In the genomic region with DNA sequence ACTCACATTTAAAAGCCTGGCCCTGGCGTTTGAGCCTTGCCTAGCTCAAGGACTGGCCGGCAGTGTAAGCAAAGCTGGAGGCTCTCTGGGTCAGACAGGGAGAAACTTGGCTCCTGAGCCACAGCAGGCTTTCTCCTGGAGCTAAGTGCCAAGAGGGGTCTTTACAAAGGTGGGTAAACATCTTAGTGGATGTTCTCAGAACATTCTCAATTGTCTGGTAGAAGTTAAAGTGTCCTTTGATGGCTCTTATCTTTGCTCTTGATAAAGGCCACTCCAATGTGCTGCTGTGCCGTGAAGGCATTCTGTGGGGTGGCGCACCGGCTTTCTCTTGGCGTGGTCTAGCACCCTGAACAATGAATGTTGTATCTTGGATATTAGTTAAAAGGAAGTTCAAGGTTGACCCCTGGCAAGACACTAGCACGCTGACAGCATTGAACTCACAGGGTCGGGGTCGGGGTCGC, we compare ENCODE assay signal across 9 mouse cellular contexts. TPM values are rescaled to one million over a fixed set of nuclear protein-coding genes. Genes with fewer than 3 reads are reported as not detected.
DNase-seq lines count a peak whose midpoint lies in the region; ATAC-seq lines count a peak whose summit lies in the region.
"Had no signal": no experiment of that assay in that cellular context is flagged by ENCODE, and none has a peak within 500 bp of the region (broad histone marks: within the 10 kb centered on the region; RNA-seq: fewer than 3 reads in every experiment).

No protein-coding gene starts in this region.

- no peaks in the 10 kb centered on the region for H3K36me3 ChIP-seq in forebrain, embryonic 13.5 days (ENCODE audit: poor library complexity, severe bottlenecking)
- peaks cover 37% of the 10 kb centered on the region for H3K36me3 ChIP-seq in liver, embryonic 12.5 days
- no peaks in the 10 kb centered on the region for H3K36me3 ChIP-seq in neural tube, embryonic 14.5 days (ENCODE audit: control insufficient read depth, insufficient read depth, low read length)

- DNase-seq in kidney, adult 9 months: peak; percentile 38
- no peak for DNase-seq in kidney, adult 11 months
- no peak for DNase-seq in gastrocnemius, postnatal 14 days
- no peak for DNase-seq in adrenal gland, postnatal 10 days

- no peaks in the 10 kb centered on the region for H3K9me3 ChIP-seq in forebrain, embryonic 13.5 days (replicated peaks)
- no peaks in the 10 kb centered on the region for H3K9me3 ChIP-seq in liver, embryonic 12.5 days (replicated peaks)
- H3K9me3 ChIP-seq in neural tube, embryonic 14.5 days (ENCODE audit: control insufficient read depth, low read length): no peaks in the 10 kb centered on the region

- ATAC-seq in forebrain, embryonic 13.5 days: no peak
- ATAC-seq in liver, embryonic 12.5 days: no peak
- no peak for ATAC-seq in neural tube, embryonic 14.5 days (ENCODE audit: low read depth)
- ATAC-seq in monocyte, adult 5-6 weeks (replicated peaks; ENCODE audit: insufficient number of reproducible peaks, low FRiP score, low TSS enrichment, poor library complexity, severe bottlenecking): no peak
- ATAC-seq: Patski had no signal

- peak overlapping the region; percentile 88 for H3K4me2 ChIP-seq in forebrain, embryonic 13.5 days
- peak overlapping the region; percentile 86 for H3K4me2 ChIP-seq in liver, embryonic 12.5 days
- H3K4me2 ChIP-seq in neural tube, embryonic 14.5 days (ENCODE audit: low read depth, low read length): peak overlapping the region; percentile 84

- no peak overlapping the region for H3K9ac ChIP-seq in forebrain, embryonic 13.5 days
- peak overlapping the region; percentile 70 for H3K9ac ChIP-seq in liver, embryonic 12.5 days
- no peak overlapping the region; the same call in 1 of the 2 replicates for H3K9ac ChIP-seq in neural tube, embryonic 14.5 days (replicated peaks; ENCODE audit: low read depth, low read length)

- 79% methylated on average over 10 of the region's 10 CpGs for WGBS in forebrain, embryonic 13.5 days
- WGBS in liver, embryonic 12.5 days (ENCODE audit: insufficient replicate concordance): 40% methylated on average over 10 of the region's 10 CpGs
- 75% methylated on average over 10 of the region's 10 CpGs for WGBS in neural tube, embryonic 14.5 days

- H3K27me3 ChIP-seq in forebrain, embryonic 13.5 days: no peaks in the 10 kb centered on the region; the same call in 1 of the 2 replicates
- no peaks in the 10 kb centered on the region for H3K27me3 ChIP-seq in liver, embryonic 12.5 days (replicated peaks)
- no peaks in the 10 kb centered on the region for H3K27me3 ChIP-seq in neural tube, embryonic 14.5 days (ENCODE audit: control insufficient read depth, insufficient read depth, low read length)
- H3K27me3 ChIP-seq: Patski had no signal

- no peak overlapping the region for H3K27ac ChIP-seq in forebrain, embryonic 13.5 days
- H3K27ac ChIP-seq in liver, embryonic 12.5 days: peak overlapping the region; percentile 86
- no peak overlapping the region for H3K27ac ChIP-seq in neural tube, embryonic 14.5 days (ENCODE audit: low read depth, low read length)

- no peak overlapping the region for H3K4me3 ChIP-seq in forebrain, embryonic 13.5 days
- peak overlapping the region; percentile 70 for H3K4me3 ChIP-seq in liver, embryonic 12.5 days
- no peak overlapping the region for H3K4me3 ChIP-seq in neural tube, embryonic 14.5 days (ENCODE audit: low read depth, low read length)

- intact Hi-C loops in gastrocnemius, postnatal 14 days (cut with DNase I; ENCODE audit: low total_unique reads): no loop called here

- H3K4me1 ChIP-seq in forebrain, embryonic 13.5 days: peaks cover 28% of the 10 kb centered on the region
- H3K4me1 ChIP-seq in liver, embryonic 12.5 days: peaks cover 58% of the 10 kb centered on the region
- H3K4me1 ChIP-seq in neural tube, embryonic 14.5 days (ENCODE audit: control insufficient read depth, insufficient read depth, low read length): peaks cover 11% of the 10 kb centered on the region; the same call in 1 of the 2 replicates

RNA-seq across cellular contexts. Expression of gene Khk, which starts 1.4 kb away (rescaled TPM):
- 3.3 and 7.6 TPM in 2 replicates for polyA plus RNA-seq in forebrain, embryonic 13.5 days (2015; fragmentation: Nextera tagmentation; extraction: Ambion mirVana)
- polyA plus RNA-seq in liver, embryonic 12.5 days (2016; fragmentation: Nextera tagmentation; extraction: Ambion mirVana): 33.6 and 36.3 TPM in 2 replicates
- polyA plus RNA-seq in neural tube, embryonic 14.5 days (2014; fragmentation: Nextera tagmentation; extraction: Ambion mirVana): 8.3 and 10.4 TPM in 2 replicates
- 10 to 100 TPM; 31.4 to 32.7 TPM for total RNA-seq in gastrocnemius, postnatal 14 days (2021)
- total RNA-seq in monocyte, adult 5-6 weeks (2017): 26.4 to 32.2 TPM (median 29.8 TPM) in 3 replicates
- 10 to 100 TPM; 64.3 to 89.4 TPM for total RNA-seq in adrenal gland, postnatal 10 days (2021)

RNA-seq across cellular contexts. Expression of gene Emilin1, which starts 9.4 kb away (rescaled TPM):
- 10.3 and 15.7 TPM in 2 replicates for polyA plus RNA-seq in forebrain, embryonic 13.5 days (2015; fragmentation: Nextera tagmentation; extraction: Ambion mirVana)
- 70.0 and 73.6 TPM in 2 replicates for polyA plus RNA-seq in liver, embryonic 12.5 days (2016; fragmentation: Nextera tagmentation; extraction: Ambion mirVana)
- 3.5 and 22.9 TPM in 2 replicates for polyA plus RNA-seq in neural tube, embryonic 14.5 days (2014; fragmentation: Nextera tagmentation; extraction: Ambion mirVana)
- 10 to 100 TPM; 25.7 to 31.3 TPM for total RNA-seq in gastrocnemius, postnatal 14 days (2021)
- 15.1 to 25.3 TPM (median 22.0 TPM) in 3 replicates for total RNA-seq in monocyte, adult 5-6 weeks (2017)
- total RNA-seq in adrenal gland, postnatal 10 days (2021): 10 to 100 TPM; 60.0 to 63.4 TPM

RNA-seq across cellular contexts. Expression of gene Ost4, which starts 15.0 kb away (rescaled TPM):
- polyA plus RNA-seq in forebrain, embryonic 13.5 days (2015; fragmentation: Nextera tagmentation; extraction: Ambion mirVana): 325 and 333 TPM in 2 replicates
- polyA plus RNA-seq in liver, embryonic 12.5 days (2016; fragmentation: Nextera tagmentation; extraction: Ambion mirVana): 374 and 383 TPM in 2 replicates
- polyA plus RNA-seq in neural tube, embryonic 14.5 days (2014; fragmentation: Nextera tagmentation; extraction: Ambion mirVana): 234 TPM in 2 replicates
- 100 to 1,000 TPM; 119 to 134 TPM for total RNA-seq in gastrocnemius, postnatal 14 days (2021)
- 129 to 177 TPM (median 134 TPM) in 3 replicates for total RNA-seq in monocyte, adult 5-6 weeks (2017)
- total RNA-seq in adrenal gland, postnatal 10 days (2021): 100 to 1,000 TPM; 208 to 219 TPM

RNA-seq across cellular contexts. Expression of gene Cgref1, which starts 22.8 kb away (rescaled TPM):
- polyA plus RNA-seq in forebrain, embryonic 13.5 days (2015; fragmentation: Nextera tagmentation; extraction: Ambion mirVana): 9.2 and 10.1 TPM in 2 replicates
- 4.2 and 5.1 TPM in 2 replicates for polyA plus RNA-seq in liver, embryonic 12.5 days (2016; fragmentation: Nextera tagmentation; extraction: Ambion mirVana)
- 60.9 and 76.4 TPM in 2 replicates for polyA plus RNA-seq in neural tube, embryonic 14.5 days (2014; fragmentation: Nextera tagmentation; extraction: Ambion mirVana)
- 1 to 10 TPM; 4.5 to 7.7 TPM for total RNA-seq in gastrocnemius, postnatal 14 days (2021)
- total RNA-seq in monocyte, adult 5-6 weeks (2017): not detected in 3 replicates
- 1 to 10 TPM; 2.8 to 5.1 TPM for total RNA-seq in adrenal gland, postnatal 10 days (2021)

RNA-seq across cellular contexts. Expression of gene Agbl5, which starts 34.1 kb away (rescaled TPM):
- polyA plus RNA-seq in forebrain, embryonic 13.5 days (2015; fragmentation: Nextera tagmentation; extraction: Ambion mirVana): 22.7 and 25.3 TPM in 2 replicates
- polyA plus RNA-seq in liver, embryonic 12.5 days (2016; fragmentation: Nextera tagmentation; extraction: Ambion mirVana): 7.0 and 7.2 TPM in 2 replicates
- 27.7 and 29.2 TPM in 2 replicates for polyA plus RNA-seq in neural tube, embryonic 14.5 days (2014; fragmentation: Nextera tagmentation; extraction: Ambion mirVana)
- total RNA-seq in gastrocnemius, postnatal 14 days (2021): 1 to 10 TPM; 1.8 to 2.6 TPM
- 3.8 to 7.1 TPM (median 4.3 TPM) in 3 replicates for total RNA-seq in monocyte, adult 5-6 weeks (2017)
- 10 to 100 TPM; 12.4 to 17.0 TPM for total RNA-seq in adrenal gland, postnatal 10 days (2021)
